8 mouse cellular contexts compared by ENCODE assay signal in genomic region chr1:153386271-153387069, GRCm38 (mm10). TPM values are rescaled to one million over a fixed set of nuclear protein-coding genes. Genes with fewer than 3 reads are reported as not detected.
A peak's percentile ranks its signal among the peaks of the same experiment; 100 is the strongest.
DNase-seq lines count a peak whose midpoint lies in the region; ATAC-seq lines count a peak whose summit lies in the region.

No protein-coding gene starts in this region.

- DNase-seq in MEL-GATA-1-ER (ENCODE audit: extremely low read depth, low read depth) = peak; percentile 28
- DNase-seq in cerebellum, adult 9-10 months = peak; percentile 73
- peak; percentile 31 to 90 for DNase-seq in frontal cortex, adult 2 months (ENCODE audit: extremely low spot score in 1 of 2, low spot score in 1 of 2)
- DNase-seq in hindbrain, embryonic 11.5 days (ENCODE audit: low spot score) = peak; percentile 90
- DNase-seq in layer of hippocampus, postnatal 10 days (ENCODE audit: low spot score in 2 of 2) = peak; percentile 86 to 87
- peak; percentile 89 for DNase-seq in lung, postnatal 10 days
- peak; percentile 82 for DNase-seq in retina, postnatal 1 day
- DNase-seq in thymus, postnatal 4 days = peak; percentile 85

- WGBS in hindbrain, embryonic 11.5 days = 56% methylated on average over 25 of the region's 25 CpGs

- no peaks in the 10 kb centered on the region for H3K27me3 ChIP-seq in hindbrain, embryonic 11.5 days (ENCODE audit: control insufficient read depth, insufficient read depth, low read length)

- no peak overlapping the region for H3K4me2 ChIP-seq in hindbrain, embryonic 11.5 days (replicated peaks; ENCODE audit: low read depth, low read length)

- no peaks in the 10 kb centered on the region for H3K36me3 ChIP-seq in hindbrain, embryonic 11.5 days (ENCODE audit: control insufficient read depth, insufficient read depth, low read length)

- no peaks in the 10 kb centered on the region for H3K9me3 ChIP-seq in hindbrain, embryonic 11.5 days (ENCODE audit: control insufficient read depth, low read length)

- no peak overlapping the region for H3K9ac ChIP-seq in hindbrain, embryonic 11.5 days (ENCODE audit: low read depth, low read length)

- no peaks in the 10 kb centered on the region for H3K4me1 ChIP-seq in hindbrain, embryonic 11.5 days (replicated peaks; ENCODE audit: control insufficient read depth, insufficient read depth, low read length)

- H3K4me3 ChIP-seq in hindbrain, embryonic 11.5 days (ENCODE audit: low read depth, low read length) = no peak overlapping the region

- H3K27ac ChIP-seq in hindbrain, embryonic 11.5 days (ENCODE audit: low read depth, low read length) = no peak overlapping the region

- ATAC-seq in hindbrain, embryonic 11.5 days (ENCODE audit: low FRiP score) = peak; percentile 71

RNA-seq across cellular contexts. Expression of gene Shcbp1l, which starts 38.5 kb away (rescaled TPM):
- polyA plus RNA-seq in frontal cortex, adult 2 months (2012; rRNA removed) = 3.4 and 4.0 TPM in 2 replicates
- polyA plus RNA-seq in hindbrain, embryonic 11.5 days (2014; fragmentation: Nextera tagmentation; extraction: Ambion mirVana) = 0.33 and 0.40 TPM in 2 replicates
- 1 to 10 TPM; 2.9 to 3.9 TPM for total RNA-seq in layer of hippocampus, postnatal 10 days (2021)

RNA-seq across cellular contexts. Expression of gene Lamc1, which starts 53.9 kb away (rescaled TPM):
- polyA plus RNA-seq in frontal cortex, adult 2 months (2012; rRNA removed) = 24.4 and 25.8 TPM in 2 replicates
- polyA plus RNA-seq in hindbrain, embryonic 11.5 days (2014; fragmentation: Nextera tagmentation; extraction: Ambion mirVana) = 25.3 and 28.4 TPM in 2 replicates
- 10 to 100 TPM; 43.2 to 43.8 TPM for total RNA-seq in layer of hippocampus, postnatal 10 days (2021)

Comparison
In these comparisons a context has a peak if more than half of its experiments do, and no peak if none do; other contexts are left out.
1. DNase-seq: peak in every context shown above with its lines; median percentile 90 in hindbrain, embryonic 11.5 days; 89 in lung, postnatal 10 days; 86 in layer of hippocampus, postnatal 10 days; 85 in thymus, postnatal 4 days; 82 in retina, postnatal 1 day; 73 in cerebellum, adult 9-10 months; 60 in frontal cortex, adult 2 months; 28 in MEL-GATA-1-ER.